Comparison of ENCODE assay signal across 11 mouse cellular contexts in the genomic region with DNA sequence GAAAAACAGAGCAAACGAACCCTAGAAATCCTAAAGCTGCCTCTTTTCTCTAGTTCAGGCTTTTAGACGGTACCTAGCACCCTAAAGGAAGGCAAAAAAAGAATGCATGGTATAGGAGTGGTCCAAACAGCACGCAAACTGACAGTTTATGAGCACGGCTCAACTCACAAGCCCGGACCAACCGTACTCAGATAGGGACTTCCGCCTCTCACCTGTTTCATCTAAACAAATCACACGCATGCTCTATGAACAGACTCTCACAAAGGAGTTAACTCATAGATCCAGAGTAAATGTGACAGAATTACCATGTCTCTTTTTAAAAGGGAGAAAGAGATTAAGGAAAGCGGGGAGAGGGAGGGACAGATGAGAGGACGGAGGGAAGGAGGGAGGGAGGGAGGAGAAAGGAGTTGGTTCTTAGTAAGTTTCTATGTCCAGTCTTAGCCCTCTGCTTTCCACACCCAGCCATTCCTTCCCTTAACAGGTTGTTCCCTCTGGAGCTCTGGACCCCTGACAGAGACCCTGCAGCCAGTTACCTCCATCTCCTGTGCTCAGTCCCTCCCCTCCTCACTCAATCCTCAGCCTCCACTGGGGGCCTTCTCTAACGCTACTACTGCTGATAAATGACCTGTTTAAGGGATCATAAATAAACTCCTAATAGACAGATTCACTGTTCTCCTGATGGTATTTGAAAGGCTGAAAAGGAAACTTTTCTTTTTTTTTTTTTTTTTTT. TPM values are rescaled to one million over a fixed set of nuclear protein-coding genes. Genes with fewer than 3 reads are reported as not detected.
DNase-seq lines count a peak whose midpoint lies in the region; ATAC-seq and TF ChIP-seq lines count a peak whose summit lies in the region.
"Had no signal": no experiment of that assay in that cellular context is flagged by ENCODE, and none has a peak within 500 bp of the region (broad histone marks: within the 10 kb centered on the region; RNA-seq: fewer than 3 reads in every experiment).

No protein-coding gene starts in this region.

- no peaks in the 10 kb centered on the region for H3K36me3 ChIP-seq in heart, embryonic 10.5 days
- no peaks in the 10 kb centered on the region for H3K36me3 ChIP-seq in heart, adult 2 months (ENCODE audit: control insufficient read depth, insufficient read depth, low read length)
- no peaks in the 10 kb centered on the region for H3K36me3 ChIP-seq in lung, embryonic 14.5 days (ENCODE audit: insufficient read depth)
- peaks cover 30% of the 10 kb centered on the region for H3K36me3 ChIP-seq in liver, embryonic 12.5 days
- H3K36me3 ChIP-seq in myocyte (ENCODE audit: control insufficient read depth, insufficient read depth), result no peaks in the 10 kb centered on the region
- H3K36me3 ChIP-seq in thymus, adult 2 months (ENCODE audit: control insufficient read depth, insufficient read depth, low read length), result no peaks in the 10 kb centered on the region

- no peak overlapping the region for H3ac ChIP-seq in myocyte (ENCODE audit: control insufficient read depth, insufficient read length)

- DNase-seq in heart, embryonic 10.5 days (ENCODE audit: low spot score), result no peak
- DNase-seq in heart, adult 2 months, result no peak
- no peak for DNase-seq in lung, embryonic 14.5 days
- DNase-seq in lung, adult 18-20 months, result no peak
- no peak for DNase-seq in thymus, adult 2 months
- no peak for DNase-seq in cerebellum, adult 11-12 months
- DNase-seq: cerebellum, postnatal 25 days; lung, postnatal 10 days; right cerebral cortex, adult 18-20 months had no signal

- ATAC-seq in lung, embryonic 14.5 days (ENCODE audit: insufficient read depth), result no peak
- ATAC-seq in liver, embryonic 12.5 days, result no peak

- H3K4me2 ChIP-seq in lung, embryonic 14.5 days, result peak overlapping the region; percentile 6; the same call in 1 of the 2 replicates
- peak overlapping the region; percentile 84 for H3K4me2 ChIP-seq in liver, embryonic 12.5 days
- H3K4me2 ChIP-seq in myocyte (ENCODE audit: low read depth), result peak overlapping the region; percentile 16

- H3K4me1 ChIP-seq in heart, embryonic 10.5 days, result peaks cover 13% of the 10 kb centered on the region
- H3K4me1 ChIP-seq in heart, adult 2 months (ENCODE audit: control insufficient read depth, insufficient read depth, low read length), result no peaks in the 10 kb centered on the region
- H3K4me1 ChIP-seq in lung, embryonic 14.5 days (ENCODE audit: insufficient read depth), result 0 out of 2 replicates have a peak, but pooled peaks cover 4% of the 10 kb centered on the region
- H3K4me1 ChIP-seq in liver, embryonic 12.5 days, result peaks cover 96% of the 10 kb centered on the region
- 0 out of 2 replicates have a peak, but pooled peaks cover 8% of the 10 kb centered on the region for H3K4me1 ChIP-seq in thymus, adult 2 months (replicated peaks; ENCODE audit: control insufficient read depth, insufficient read depth, low read length)

- 70% methylated on average over 11 of the region's 11 CpGs for WGBS in heart, embryonic 10.5 days
- WGBS in heart, adult 2 months, result 87% methylated on average over 11 of the region's 11 CpGs
- 50% methylated on average over 11 of the region's 11 CpGs for WGBS in lung, embryonic 14.5 days
- 60% methylated on average over 11 of the region's 11 CpGs for WGBS in liver, embryonic 12.5 days (ENCODE audit: insufficient replicate concordance)
- WGBS in thymus, adult 2 months, result 92% methylated on average over 11 of the region's 11 CpGs

- TF ChIP-seq EP300 in heart, adult 2 months (IDR thresholded peaks at IDR 0.05; ENCODE audit: insufficient read depth, low read depth, low read length), result no peak

- H3K27ac ChIP-seq in heart, embryonic 10.5 days, result peak overlapping the region; percentile 72
- H3K27ac ChIP-seq in heart, adult 2 months, result no peak overlapping the region
- no peak overlapping the region for H3K27ac ChIP-seq in lung, embryonic 14.5 days (ENCODE audit: low read depth)
- H3K27ac ChIP-seq in liver, embryonic 12.5 days, result peak overlapping the region; percentile 99
- H3K27ac ChIP-seq in thymus, adult 2 months (ENCODE audit: control insufficient read depth, insufficient read depth, low read length), result no peak overlapping the region

- H3K9ac ChIP-seq in heart, adult 2 months (ENCODE audit: low read depth, low read length), result no peak overlapping the region
- no peak overlapping the region for H3K9ac ChIP-seq in lung, embryonic 14.5 days
- peak overlapping the region; percentile 100 for H3K9ac ChIP-seq in liver, embryonic 12.5 days

- intact Hi-C loops in heart, adult 2 months (cut with DNase I), result no loop called here

- H3K79me2 ChIP-seq in heart, adult 2 months (replicated peaks; ENCODE audit: control insufficient read depth, insufficient read depth, low read length), result no peaks in the 10 kb centered on the region
- peaks cover 41% of the 10 kb centered on the region for H3K79me2 ChIP-seq in myocyte (ENCODE audit: control insufficient read depth, insufficient read depth)

- no peak for TF ChIP-seq CTCF in heart, adult 2 months (IDR thresholded peaks at IDR 0.05)
- TF ChIP-seq CTCF in lung, embryonic 14.5 days (IDR thresholded peaks at IDR 0.05; ENCODE audit: low read depth), result no peak
- TF ChIP-seq CTCF in thymus, adult 2 months (IDR thresholded peaks at IDR 0.05; ENCODE audit: borderline replicate concordance, control insufficient read depth, extremely low read depth, insufficient read depth, low read length, poor library complexity), result no peak

- no peak for TF ChIP-seq POLR2A in heart, adult 2 months (IDR thresholded peaks at IDR 0.05; ENCODE audit: insufficient read depth, low read depth, low read length)
- no peak for TF ChIP-seq POLR2A in myocyte (IDR thresholded peaks at IDR 0.05; ENCODE audit: insufficient read length, low read depth)
- TF ChIP-seq POLR2A in thymus, adult 2 months (IDR thresholded peaks at IDR 0.05; ENCODE audit: control insufficient read depth, extremely low read depth, insufficient read depth, low read length, poor library complexity), result no peak

- H3K9me3 ChIP-seq in heart, embryonic 10.5 days, result no peaks in the 10 kb centered on the region
- H3K9me3 ChIP-seq in lung, embryonic 14.5 days (ENCODE audit: low read depth, low read length), result no peaks in the 10 kb centered on the region
- no peaks in the 10 kb centered on the region for H3K9me3 ChIP-seq in liver, embryonic 12.5 days (replicated peaks)

- no peaks in the 10 kb centered on the region for H3K27me3 ChIP-seq in heart, embryonic 10.5 days (ENCODE audit: insufficient read depth, poor library complexity, severe bottlenecking)
- H3K27me3 ChIP-seq in heart, adult 2 months (ENCODE audit: control insufficient read depth, insufficient read depth, low read length), result no peaks in the 10 kb centered on the region
- no peaks in the 10 kb centered on the region for H3K27me3 ChIP-seq in lung, embryonic 14.5 days (ENCODE audit: insufficient read depth, low read length)
- H3K27me3 ChIP-seq in liver, embryonic 12.5 days (replicated peaks), result no peaks in the 10 kb centered on the region
- H3K27me3 ChIP-seq in myocyte (ENCODE audit: control insufficient read depth, insufficient read depth, insufficient read length), result no peaks in the 10 kb centered on the region
- no peaks in the 10 kb centered on the region for H3K27me3 ChIP-seq in thymus, adult 2 months (ENCODE audit: control insufficient read depth, insufficient read depth, low read length)

- H3K4me3 ChIP-seq in heart, embryonic 10.5 days, result no peak overlapping the region
- H3K4me3 ChIP-seq in heart, adult 2 months, result no peak overlapping the region
- H3K4me3 ChIP-seq in lung, embryonic 14.5 days (ENCODE audit: low read depth, low read length), result no peak overlapping the region
- peak overlapping the region; percentile 37 for H3K4me3 ChIP-seq in liver, embryonic 12.5 days
- no peak overlapping the region for H3K4me3 ChIP-seq in myocyte
- no peak overlapping the region for H3K4me3 ChIP-seq in thymus, adult 2 months (ENCODE audit: control insufficient read depth, insufficient read depth, low read length)

TF ChIP-seq in myocyte, 11 proteins besides CTCF, POLR2A, EP300 and RAD21:
- no peak for TF ChIP-seq REST (IDR thresholded peaks at IDR 0.05; ENCODE audit: insufficient read depth, insufficient read length)

RNA-seq across cellular contexts. Expression of gene Prkar2b, which starts 7.3 kb away (rescaled TPM):
- 18.9 and 28.2 TPM in 2 replicates for polyA plus RNA-seq in heart, embryonic 10.5 days (2016; fragmentation: Nextera tagmentation; extraction: Ambion mirVana)
- total RNA-seq in heart, adult 2 months (2021), result 10 to 100 TPM in 1 of 2 experiments, 1 to 10 TPM in 1; 5.4 to 10.4 TPM
- 5.9 and 7.9 TPM in 2 replicates for polyA plus RNA-seq in heart, adult 2 months (2012; rRNA removed)
- 31.6 and 31.9 TPM in 2 replicates for polyA plus RNA-seq in lung, embryonic 14.5 days (2014; fragmentation: Nextera tagmentation; extraction: Ambion mirVana)
- 137 and 141 TPM in 2 replicates for polyA plus RNA-seq in liver, embryonic 12.5 days (2016; fragmentation: Nextera tagmentation; extraction: Ambion mirVana)
- polyA plus RNA-seq in myocyte (2012; fragmentation: generic; extraction: Trizol), result 16.2 TPM
- 10.9 and 19.9 TPM in 2 replicates for polyA plus RNA-seq in thymus, adult 2 months (2012; rRNA removed)

Comparison
In these comparisons a context has a peak if more than half of its experiments do, and no peak if none do; other contexts are left out.
1. H3K27ac ChIP-seq: peak in heart, embryonic 10.5 days (single experiment) and liver, embryonic 12.5 days (single experiment); none in heart, adult 2 months (single experiment), lung, embryonic 14.5 days (single experiment) and thymus, adult 2 months (single experiment).
2. H3K4me2 ChIP-seq: peak in every context shown above with its lines; median percentile 84 in liver, embryonic 12.5 days; 16 in myocyte; 6 in lung, embryonic 14.5 days.